In genomic region chr4:155811929-155812664, GRCm38 (mm10) we compare ENCODE assay signal across 8 mouse cellular contexts. TPM values are rescaled to one million over a fixed set of nuclear protein-coding genes. Genes with fewer than 3 reads are reported as not detected.
DNase-seq lines count a peak whose midpoint lies in the region; ATAC-seq lines count a peak whose summit lies in the region.

Gene Ccnl2 (plus strand): TSS chr4:155812489.

- no peaks in the 10 kb centered on the region for H3K9me3 ChIP-seq in forebrain, embryonic 14.5 days (replicated peaks; ENCODE audit: control insufficient read depth, low read length)
- no peaks in the 10 kb centered on the region for H3K9me3 ChIP-seq in neural tube, embryonic 15.5 days (replicated peaks)

- H3K36me3 ChIP-seq in forebrain, embryonic 14.5 days (ENCODE audit: control insufficient read depth, insufficient read depth, low read length) = peaks cover 77% of the 10 kb centered on the region
- peaks cover 70% of the 10 kb centered on the region for H3K36me3 ChIP-seq in neural tube, embryonic 15.5 days

- peak within 1 kb of the TSS; percentile 100 for H3K4me3 ChIP-seq in forebrain, embryonic 14.5 days (ENCODE audit: low read depth, low read length)
- peak within 1 kb of the TSS; percentile 93 for H3K4me3 ChIP-seq in neural tube, embryonic 15.5 days (replicated peaks)

- peak within 1 kb of the TSS; percentile 86 for H3K27ac ChIP-seq in forebrain, embryonic 14.5 days (ENCODE audit: low read depth, low read length)
- peak within 1 kb of the TSS; percentile 90 for H3K27ac ChIP-seq in neural tube, embryonic 15.5 days (replicated peaks)

- peak; percentile 99 for ATAC-seq in forebrain, embryonic 14.5 days
- peak; percentile 100 for ATAC-seq in neural tube, embryonic 15.5 days (ENCODE audit: low FRiP score)

- H3K27me3 ChIP-seq in forebrain, embryonic 14.5 days (replicated peaks; ENCODE audit: control insufficient read depth, insufficient read depth, low read length) = no peaks in the 10 kb centered on the region
- H3K27me3 ChIP-seq in neural tube, embryonic 15.5 days (replicated peaks) = no peaks in the 10 kb centered on the region

- H3K4me2 ChIP-seq in forebrain, embryonic 14.5 days (ENCODE audit: low read length) = peak within 1 kb of the TSS; percentile 93
- peak within 1 kb of the TSS; percentile 69 for H3K4me2 ChIP-seq in neural tube, embryonic 15.5 days

- peaks cover 16% of the 10 kb centered on the region for H3K4me1 ChIP-seq in forebrain, embryonic 14.5 days (ENCODE audit: control insufficient read depth, insufficient read depth, low read length)
- H3K4me1 ChIP-seq in neural tube, embryonic 15.5 days = peaks cover 30% of the 10 kb centered on the region

- DNase-seq in ES-CJ7 (ENCODE audit: low read depth, low spot score) = peak; percentile 96
- peak; percentile 88 for DNase-seq in cerebellum, adult 11 months
- peak; percentile 98 for DNase-seq in forebrain, embryonic 14.5 days (ENCODE audit: low spot score)
- peak; percentile 91 to 93 for DNase-seq in heart, postnatal 14 days
- peak; percentile 93 for DNase-seq in layer of hippocampus, adult 11-12 months (ENCODE audit: low spot score)
- DNase-seq in lung, adult 18-20 months = peak; percentile 95 to 96
- peak; percentile 96 for DNase-seq in testis, postnatal 14 days (ENCODE audit: low spot score)

- WGBS in forebrain, embryonic 14.5 days = 1% methylated on average over 59 of the region's 60 CpGs
- WGBS in neural tube, embryonic 15.5 days = under 1% methylated on average over 60 of the region's 60 CpGs

- H3K9ac ChIP-seq in forebrain, embryonic 14.5 days (ENCODE audit: low read length) = peak within 1 kb of the TSS; percentile 100
- H3K9ac ChIP-seq in neural tube, embryonic 15.5 days (replicated peaks) = peak within 1 kb of the TSS; percentile 93

- intact Hi-C loops in heart, postnatal 14 days (cut with DNase I) = no loop called here

RNA-seq across cellular contexts. Expression of gene Ccnl2, which starts in this region (rescaled TPM):
- 119 and 144 TPM in 2 replicates for polyA plus RNA-seq in forebrain, embryonic 14.5 days (2014; fragmentation: Nextera tagmentation; extraction: Ambion mirVana)
- total RNA-seq in heart, postnatal 14 days (2021) = 10 to 100 TPM; 49.1 to 55.8 TPM
- 137 and 139 TPM in 2 replicates for polyA plus RNA-seq in neural tube, embryonic 15.5 days (2015; fragmentation: Nextera tagmentation; extraction: Ambion mirVana)

Comparison
In these comparisons a context has a peak if more than half of its experiments do, and no peak if none do; other contexts are left out.
1. Peak in every context shown above with its lines: DNase-seq, ATAC-seq, H3K4me3 ChIP-seq and H3K27ac ChIP-seq.